ENCODE assay signal across 29 mouse cellular contexts in genomic region chr13:5952863-5953262, GRCm38 (mm10).
"Had no signal": no experiment of that assay in that cellular context is flagged by ENCODE, and none has a peak within 500 bp of the region (broad histone marks: within the 10 kb centered on the region; RNA-seq: fewer than 3 reads in every experiment).

No protein-coding gene starts in this region.

- H3K4me2 ChIP-seq: heart, embryonic 12.5 days; hindbrain, embryonic 12.5 days; hindbrain, embryonic 14.5 days; intestine, embryonic 15.5 days; limb, embryonic 13.5 days; limb, embryonic 15.5 days; liver, embryonic 13.5 days; liver, embryonic 15.5 days had no signal

- DNase-seq: gastrocnemius, adult 2 months; gastrocnemius, postnatal 10 days; gastrocnemius, postnatal 25 days; heart, adult 18-20 months; heart, postnatal 10 days; heart, postnatal 4 days; kidney, adult 18-20 months; kidney, adult 8-10 months; kidney, postnatal 10 days; kidney, postnatal 25 days; kidney, postnatal 4 days; layer of hippocampus, adult 9-11 months; layer of hippocampus, postnatal 36 days; left cerebral cortex, postnatal 4 days; liver, embryonic 13.5 days had no signal

- H3K9ac ChIP-seq: heart, embryonic 12.5 days; hindbrain, embryonic 12.5 days; hindbrain, embryonic 14.5 days; intestine, embryonic 15.5 days; limb, embryonic 13.5 days; limb, embryonic 15.5 days; liver, embryonic 13.5 days; liver, embryonic 15.5 days had no signal

- H3K36me3 ChIP-seq: heart, embryonic 10.5 days; heart, embryonic 12.5 days; hindbrain, embryonic 10.5 days; hindbrain, embryonic 12.5 days; intestine, embryonic 15.5 days; limb, embryonic 13.5 days; limb, embryonic 15.5 days; liver, embryonic 13.5 days; liver, embryonic 15.5 days had no signal

- H3K9me3 ChIP-seq: heart, embryonic 10.5 days; heart, embryonic 12.5 days; hindbrain, embryonic 10.5 days; hindbrain, embryonic 12.5 days; intestine, embryonic 15.5 days; limb, embryonic 13.5 days; limb, embryonic 15.5 days; liver, embryonic 13.5 days; liver, embryonic 15.5 days had no signal

- H3K27me3 ChIP-seq: heart, embryonic 12.5 days; hindbrain, embryonic 12.5 days; intestine, embryonic 15.5 days; limb, embryonic 13.5 days; limb, embryonic 15.5 days; liver, embryonic 13.5 days; liver, embryonic 15.5 days had no signal

- H3K4me1 ChIP-seq: heart, embryonic 10.5 days; heart, embryonic 12.5 days; hindbrain, embryonic 10.5 days; hindbrain, embryonic 12.5 days; intestine, embryonic 15.5 days; limb, embryonic 13.5 days; limb, embryonic 15.5 days; liver, embryonic 13.5 days; liver, embryonic 15.5 days had no signal

- ATAC-seq: hindbrain, embryonic 16.5 days; inflammation-experienced regulatory T-cells, adult 6 months; intestine, embryonic 15.5 days; intestine, postnatal 0 days had no signal

- H3K27ac ChIP-seq: gastrocnemius, adult 2 months; heart, embryonic 10.5 days; hindbrain, embryonic 10.5 days; hindbrain, embryonic 12.5 days; hindbrain, embryonic 14.5 days; intestine, embryonic 15.5 days; layer of hippocampus, adult 2 months; left cerebral cortex, adult 2 months; limb, embryonic 13.5 days; limb, embryonic 15.5 days; liver, embryonic 13.5 days; liver, embryonic 15.5 days had no signal

- H3K4me3 ChIP-seq: gastrocnemius, adult 2 months; heart, embryonic 10.5 days; heart, embryonic 12.5 days; hindbrain, embryonic 10.5 days; hindbrain, embryonic 12.5 days; intestine, embryonic 15.5 days; layer of hippocampus, adult 2 months; left cerebral cortex, adult 2 months; limb, embryonic 13.5 days; limb, embryonic 15.5 days; liver, embryonic 13.5 days; liver, embryonic 15.5 days had no signal
